Mouse (Mus musculus) kidney, postnatal 25 days (tissue): Measurements from ENCODE around the gene Dip2c.

ENCODE experiments used
- DNase-seq, 2 experiments: peaks; one replicate each; pipeline ENCODE4 v3.0.0; 2021; ENCODE audit warnings: mixed read lengths in 2 of 2

Dip2c gene

DNA sequence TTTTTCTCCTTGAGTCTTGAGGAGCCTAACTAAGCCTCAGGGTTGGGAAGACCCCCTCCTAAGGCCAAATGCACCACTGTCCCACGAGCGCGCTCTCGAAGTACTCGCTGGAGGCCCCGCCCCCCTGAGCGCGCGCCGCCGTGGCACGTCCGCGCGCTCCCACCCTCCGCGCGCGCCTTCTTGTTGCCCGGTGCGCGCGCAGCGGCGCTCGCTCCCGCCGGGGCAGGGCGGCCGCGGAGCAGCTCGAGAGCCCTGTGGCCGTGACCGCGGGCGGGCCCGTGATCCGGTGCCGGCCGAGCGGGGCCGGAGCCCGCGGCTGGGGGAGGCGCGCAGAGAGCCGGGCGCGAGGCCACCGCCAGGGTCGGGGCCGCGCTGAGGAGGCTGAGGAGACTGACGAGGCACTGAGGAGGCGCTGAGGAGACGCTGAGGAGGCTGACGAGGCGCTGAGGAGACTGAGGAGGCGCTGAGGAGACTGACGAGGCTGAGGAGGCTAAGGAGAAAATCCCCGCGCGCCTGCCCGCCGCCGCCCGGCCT, at the start of gene Dip2c:
Dip2c (plus strand) TSS at position 207 of the 534 bp plus-strand sequence.
- peak; percentile 93 to 96 for DNase-seq

DNA sequence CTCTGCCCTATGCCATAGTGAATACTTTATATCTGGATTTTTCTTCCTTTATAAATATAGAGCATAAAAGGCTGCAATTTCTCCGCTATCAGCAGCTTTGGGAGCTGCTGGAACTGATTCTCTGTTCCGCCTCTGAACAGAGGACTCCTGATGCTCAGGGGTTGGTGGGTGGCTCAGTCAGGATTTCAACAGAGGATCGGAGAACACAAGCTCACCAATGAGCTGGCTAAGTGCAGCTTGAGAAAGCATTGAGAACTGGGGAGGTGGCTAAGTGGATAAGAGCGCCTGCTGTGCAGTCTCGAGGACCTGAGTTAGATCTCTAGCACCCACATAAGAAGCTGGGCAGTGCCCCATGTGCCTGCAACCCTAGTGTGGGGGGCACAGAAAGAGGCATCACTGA, 49.2 kb upstream of the Dip2c start:
- no peak for DNase-seq

DNA sequence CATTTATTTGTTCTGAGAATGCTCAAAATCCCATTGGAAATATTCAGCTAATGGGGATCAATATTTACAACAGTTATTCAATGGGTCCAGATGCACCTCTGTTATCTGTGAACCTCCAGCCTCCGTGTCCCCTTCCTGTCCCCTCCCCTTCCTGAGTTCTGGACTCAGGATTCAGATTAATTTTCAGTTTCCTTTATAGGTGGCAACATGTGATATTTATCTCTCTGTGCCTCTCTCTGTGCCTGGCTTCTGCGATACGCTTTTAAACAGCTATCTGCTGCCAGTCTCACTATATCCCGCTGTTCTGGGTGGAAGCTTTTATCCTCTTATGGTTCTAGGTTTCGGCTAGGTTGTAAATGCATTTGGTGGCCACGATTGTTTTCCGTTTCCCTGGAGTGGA, 38.8 kb upstream of the Dip2c start:
- no peak for DNase-seq

DNA sequence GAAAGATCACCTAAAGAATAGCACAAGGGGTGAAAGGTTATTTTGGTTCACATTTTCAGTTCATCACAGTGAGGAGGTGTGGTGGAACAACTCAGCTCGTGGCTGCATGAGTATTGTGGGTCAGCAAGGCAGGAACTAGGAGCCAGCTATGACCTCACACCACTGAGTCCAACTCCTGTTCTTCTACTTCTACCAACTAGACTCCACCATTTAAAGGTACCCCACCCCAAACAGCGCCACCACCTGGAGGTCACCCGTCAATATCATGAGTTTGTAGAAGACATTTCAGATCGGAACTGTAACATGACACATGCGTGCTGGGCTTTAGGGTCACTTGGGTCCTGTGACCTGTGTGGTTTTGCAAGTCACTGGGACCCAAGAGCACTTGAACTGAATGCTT, 37.2 kb upstream of the Dip2c start:
- no peak for DNase-seq

DNA sequence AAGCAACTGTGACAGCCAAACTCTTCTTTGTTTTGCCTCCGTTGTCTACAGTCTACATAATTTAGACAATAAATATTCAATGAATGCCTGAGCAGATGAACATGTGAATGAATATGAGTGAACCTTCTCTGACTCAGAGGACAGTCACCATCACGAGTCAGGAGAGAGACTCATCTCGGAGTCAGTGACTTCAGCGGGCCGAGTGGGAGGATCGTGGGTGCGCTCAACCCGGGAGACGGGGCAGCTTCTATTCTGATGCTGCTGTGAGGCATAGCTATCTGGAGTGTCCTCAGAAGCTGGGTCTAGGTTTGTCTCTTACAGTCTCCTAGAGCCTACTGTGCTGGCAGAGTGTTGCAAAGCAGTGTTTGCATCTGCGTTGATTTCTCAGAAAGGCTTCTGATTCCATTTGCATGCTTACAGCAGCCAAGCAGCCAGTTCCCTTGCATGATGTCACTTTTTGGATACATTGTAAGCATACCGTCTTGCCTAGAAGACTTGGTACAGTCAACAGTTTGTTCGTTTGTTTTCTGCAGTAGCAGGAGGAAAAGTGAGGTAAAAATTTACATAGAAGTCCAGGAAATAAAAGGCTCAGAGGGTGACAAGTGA, 36.6 kb upstream of the Dip2c start:
- no peak for DNase-seq

DNA sequence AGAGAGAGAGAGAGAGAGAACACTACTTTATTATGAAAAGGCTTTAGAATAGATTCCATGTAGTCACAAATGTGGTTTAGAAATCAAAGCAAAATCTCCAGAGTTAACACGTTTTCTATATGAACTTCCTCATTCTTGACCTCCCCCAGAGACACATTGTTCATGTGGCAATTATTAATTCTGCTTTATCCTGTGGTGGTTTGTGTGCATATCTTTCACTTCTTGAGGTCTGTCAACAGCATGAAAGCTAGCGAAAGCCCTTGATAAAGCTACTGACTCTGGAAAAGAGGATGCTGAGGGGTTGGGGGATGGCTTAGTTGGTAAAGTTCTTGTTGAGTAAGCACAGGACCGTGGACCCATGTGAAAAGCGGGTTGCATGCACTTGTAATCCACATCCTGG, 14.6 kb upstream of the Dip2c start:
- no peak for DNase-seq

DNA sequence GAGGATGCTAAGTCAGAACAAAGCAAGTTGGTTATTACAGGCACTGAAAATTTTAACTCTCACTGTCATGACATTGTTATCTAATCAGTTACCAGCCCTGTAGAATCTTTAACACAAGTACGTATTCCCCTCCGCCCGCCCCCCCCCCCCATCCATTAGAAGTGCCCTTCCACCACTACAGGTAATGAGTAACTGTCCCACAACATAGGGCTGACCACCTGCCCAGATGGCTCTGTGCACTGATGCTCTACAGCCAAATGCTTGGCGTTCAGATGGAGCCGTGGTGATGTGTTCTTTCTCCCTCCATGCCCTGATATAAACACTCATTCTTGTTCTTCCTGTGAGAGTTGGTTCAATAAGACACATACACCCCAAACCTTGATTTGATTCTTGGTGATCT, 10.8 kb upstream of the Dip2c start:
- no peak for DNase-seq

DNA sequence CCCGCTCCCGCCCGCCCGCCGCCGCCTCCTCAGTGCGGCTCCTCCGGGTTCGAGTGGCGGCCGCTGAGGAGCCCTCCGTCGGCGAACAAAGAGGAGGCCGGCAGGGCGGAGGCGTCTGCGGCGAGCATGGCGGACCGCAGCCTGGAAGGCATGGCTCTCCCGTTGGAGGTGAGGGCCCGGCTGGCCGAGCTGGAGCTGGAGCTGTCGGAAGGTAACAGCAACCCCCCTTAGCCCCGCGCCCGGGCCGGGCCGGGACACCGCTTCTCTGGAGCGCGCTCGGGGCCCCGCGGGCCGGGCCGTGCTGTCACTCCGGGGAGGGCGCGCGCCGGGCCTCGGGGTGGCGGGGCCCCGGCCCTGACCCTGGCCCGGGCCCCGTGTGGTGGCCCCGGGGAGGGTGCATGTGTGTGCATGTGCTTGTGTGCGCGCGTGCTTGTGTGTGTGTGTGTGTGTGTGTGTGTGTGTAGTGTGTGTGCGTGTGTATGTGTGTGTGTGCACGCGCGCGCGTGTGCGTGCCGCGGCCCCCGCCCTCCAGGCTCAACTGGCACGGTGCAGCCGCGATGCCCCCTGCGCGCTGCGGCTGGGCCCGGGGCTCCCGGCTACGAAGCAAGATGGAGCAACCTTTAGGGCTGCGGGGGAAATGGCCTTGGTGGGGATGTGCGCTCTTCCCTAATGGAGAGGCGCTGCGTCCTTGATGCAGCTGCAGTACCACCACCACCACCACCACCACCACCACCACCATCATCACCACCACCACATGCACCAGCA, 710 bp downstream of the Dip2c start:
- peak; percentile 48 to 73 for DNase-seq

DNA sequence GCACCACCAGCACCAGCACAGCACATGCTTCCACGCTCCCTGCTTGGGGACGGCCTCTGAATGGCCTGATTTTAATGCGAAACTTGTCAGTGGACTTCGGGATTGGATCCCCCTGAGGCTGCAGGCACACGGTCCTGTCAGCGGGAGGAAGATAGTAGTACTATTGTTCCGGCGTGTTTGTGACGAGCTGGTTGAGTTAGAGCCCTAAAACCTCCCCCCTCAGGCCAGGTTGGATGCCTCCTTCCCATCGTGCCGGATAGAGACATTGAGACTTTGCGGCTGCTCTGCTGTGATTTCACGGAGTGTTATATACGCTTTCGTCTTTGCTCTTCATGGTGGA, 1.3 kb downstream of the Dip2c start:
- DNase-seq = peak; percentile 3 to 39

DNA sequence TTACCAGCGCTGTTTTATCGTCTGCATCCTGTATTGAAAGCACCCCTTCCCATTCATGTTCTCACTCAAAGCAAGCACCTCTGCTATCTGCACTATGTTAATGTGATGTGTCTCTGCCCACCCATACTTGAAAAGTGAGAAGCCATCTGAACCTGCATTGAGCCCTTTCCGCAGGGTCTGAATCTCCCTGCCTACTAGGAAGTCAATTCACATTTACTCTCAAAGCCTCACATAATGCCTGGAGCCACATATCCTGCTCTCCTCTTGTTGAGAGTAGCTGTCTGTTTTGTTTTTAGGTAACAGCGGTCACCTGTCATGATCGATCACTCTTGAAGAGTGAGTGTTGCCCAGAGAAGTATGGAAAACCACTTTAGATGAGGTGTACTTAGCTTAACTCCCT, 2.3 kb downstream of the Dip2c start:
- DNase-seq = no peak

DNA sequence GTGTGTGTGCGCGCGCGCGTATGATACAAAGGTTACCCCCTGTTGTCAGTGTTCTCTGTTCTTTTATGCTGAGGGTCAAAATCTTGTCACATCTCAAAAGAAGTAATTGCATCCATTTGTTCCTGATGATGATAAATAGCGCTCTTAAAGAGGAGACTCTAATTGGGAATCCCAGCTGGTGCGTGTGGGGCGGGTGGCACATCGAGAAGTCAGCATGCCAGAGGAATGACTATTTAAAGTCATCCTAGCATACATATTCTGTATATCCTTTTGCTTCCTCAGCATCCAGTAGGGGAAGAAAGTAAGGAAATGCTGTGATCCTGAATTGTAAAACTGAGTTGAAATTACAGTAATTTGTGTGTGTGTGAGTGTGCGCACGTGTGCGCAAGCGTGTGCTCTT, 6.7 kb downstream of the Dip2c start:
- DNase-seq = no peak

DNA sequence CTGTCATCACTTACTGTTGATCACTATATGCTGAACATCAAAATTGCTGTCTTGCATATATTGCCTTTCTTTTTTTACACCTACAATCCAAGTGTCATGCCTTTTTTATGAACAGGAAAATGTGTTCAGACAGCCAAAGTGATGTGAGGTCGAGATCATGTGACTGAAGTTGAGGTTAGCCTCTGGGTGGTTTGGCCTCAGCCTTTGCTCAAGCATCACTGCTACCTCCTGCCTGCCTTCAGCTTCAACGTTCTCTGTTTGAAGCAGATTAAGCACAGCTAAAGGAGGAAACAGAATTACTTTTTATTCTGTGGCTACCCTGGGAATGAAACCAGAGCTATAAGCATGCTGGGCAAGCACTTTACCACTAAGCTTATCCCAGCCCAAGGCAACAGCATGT, 13.6 kb downstream of the Dip2c start:
- no peak for DNase-seq

DNA sequence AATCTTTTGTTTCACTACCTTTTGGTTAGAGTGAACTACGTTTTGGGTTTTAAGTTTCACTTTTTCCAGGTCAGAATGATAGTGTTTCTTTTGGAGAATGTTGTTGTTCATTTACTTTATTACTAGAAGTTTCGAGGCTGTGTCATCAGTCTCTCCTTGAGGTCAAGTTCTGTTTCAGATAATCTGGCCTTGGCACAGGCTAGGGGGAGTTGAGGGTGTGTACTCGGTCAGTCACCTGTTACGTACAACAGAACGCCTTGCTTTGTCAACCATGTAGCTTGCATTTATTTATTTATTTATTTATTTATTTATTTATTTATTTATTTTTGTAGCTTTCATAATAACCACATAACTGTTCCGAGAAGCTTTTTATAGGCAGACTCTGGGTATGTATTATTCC, 20.0 kb downstream of the Dip2c start:
- no peak for DNase-seq

DNA sequence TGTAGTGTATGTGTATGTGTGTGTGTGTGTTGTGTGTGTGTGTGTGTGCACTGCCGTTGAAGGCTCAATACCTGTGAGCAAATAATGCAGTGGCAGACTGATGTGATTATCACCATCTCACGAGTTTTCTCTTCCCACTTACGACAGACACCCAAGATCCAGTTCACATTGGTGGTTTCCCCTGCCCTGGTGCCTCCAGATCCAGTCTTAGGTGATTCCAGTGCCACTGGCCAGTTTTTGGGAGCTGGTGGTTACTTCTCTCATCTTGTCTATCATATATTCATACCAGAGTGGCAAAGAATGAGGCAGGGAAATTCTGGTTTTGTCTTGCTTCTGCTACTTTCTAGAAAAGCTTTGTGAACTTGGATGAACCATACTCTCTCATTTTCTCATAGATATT, 20.9 kb downstream of the Dip2c start:
- no peak for DNase-seq

DNA sequence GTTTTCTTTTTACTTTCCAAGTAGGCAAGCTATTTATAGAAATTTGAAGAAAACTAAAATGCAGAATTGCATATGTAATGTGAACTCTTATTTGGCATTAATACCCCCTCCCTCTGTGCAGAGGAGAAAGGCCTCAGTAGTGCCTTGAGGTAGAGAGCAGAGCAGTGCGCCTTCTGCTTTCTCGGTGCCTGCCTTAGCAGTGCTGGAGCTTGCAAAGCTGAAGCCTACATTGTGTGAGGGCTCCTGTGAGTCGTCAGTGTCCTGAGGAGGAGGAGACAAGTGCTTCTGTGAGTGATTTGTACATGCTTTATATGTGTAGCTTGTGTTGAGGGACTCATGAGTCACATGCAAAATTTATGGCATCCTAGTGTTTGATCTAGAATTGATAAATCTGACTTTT, 21.4 kb downstream of the Dip2c start:
- DNase-seq = no peak

DNA sequence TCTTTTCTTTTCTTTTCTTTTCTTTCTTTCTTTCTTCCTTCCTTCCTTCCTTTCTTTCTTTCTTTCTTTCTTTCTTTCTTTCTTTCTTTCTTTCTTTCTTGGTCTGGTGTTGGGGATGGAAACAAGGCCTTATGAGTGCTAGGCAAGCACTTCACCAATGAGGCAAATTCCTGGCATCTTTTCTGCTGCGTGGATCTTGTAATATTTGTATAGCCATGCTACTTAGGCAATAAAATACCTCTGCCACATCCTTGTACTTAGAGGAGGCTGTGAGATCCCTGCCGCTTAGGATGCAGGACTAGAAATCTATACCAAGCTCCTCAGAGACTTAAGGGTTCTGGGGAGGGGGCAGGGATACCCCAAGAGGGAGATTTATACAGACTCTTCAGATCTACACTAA, 23.3 kb downstream of the Dip2c start:
- no peak for DNase-seq

DNA sequence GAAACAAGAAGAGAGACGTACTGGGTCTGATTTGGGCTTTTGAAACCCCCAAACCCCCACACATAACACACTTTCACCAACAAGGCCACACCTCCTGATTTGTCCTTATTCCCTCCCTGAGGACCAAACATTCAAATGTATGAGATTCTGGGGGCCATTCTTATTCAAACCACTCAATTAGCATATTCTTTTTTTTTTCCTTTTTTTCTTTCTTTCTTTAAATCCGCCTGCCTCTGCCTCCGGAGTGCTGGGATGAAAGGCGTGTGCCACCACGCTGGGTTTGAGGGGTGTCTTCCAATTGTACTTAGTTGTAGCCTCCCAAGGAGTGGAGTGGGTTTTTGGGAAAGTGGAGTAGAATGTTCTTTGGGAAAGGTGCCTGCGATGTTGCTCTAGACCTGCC, 32.5 kb downstream of the Dip2c start:
- DNase-seq = no peak

DNA sequence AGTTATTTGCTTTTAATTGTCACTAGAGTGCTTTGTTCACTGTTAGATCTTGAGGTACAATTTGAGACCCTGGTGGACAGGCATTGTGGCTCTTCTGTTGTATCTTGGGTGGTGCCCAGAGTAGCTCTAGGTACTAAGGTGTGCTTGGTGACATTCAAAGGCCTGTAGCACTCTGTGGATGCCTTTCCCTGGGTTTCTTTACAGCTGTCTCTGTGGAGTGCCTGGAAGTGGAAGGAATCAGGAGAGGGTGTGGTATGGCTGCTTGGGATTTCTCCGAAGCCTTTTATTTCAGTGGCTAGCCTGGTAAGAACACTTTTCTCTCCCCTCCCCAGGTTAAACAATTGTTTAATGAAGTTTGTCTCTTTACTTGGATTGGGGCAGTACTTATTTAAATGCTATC, 34.5 kb downstream of the Dip2c start:
- no peak for DNase-seq

DNA sequence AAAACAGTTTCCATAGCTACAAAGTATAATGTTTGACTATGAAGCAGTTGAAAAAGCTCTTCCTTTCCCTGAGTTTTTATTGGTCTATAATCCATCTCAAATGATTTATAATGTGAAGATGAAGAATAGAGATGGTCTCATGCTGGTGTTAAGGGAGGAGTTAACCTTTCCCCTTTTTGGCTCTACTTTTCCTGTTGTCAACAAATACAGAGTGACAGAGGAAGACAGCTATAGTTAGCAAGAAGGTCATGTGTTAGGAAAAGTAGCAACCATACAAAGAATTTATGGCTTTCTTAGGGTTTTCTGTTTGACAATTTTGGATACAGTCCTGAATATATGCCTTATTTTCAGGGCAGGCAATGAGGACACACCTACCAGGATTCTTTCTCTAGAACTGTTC, 36.6 kb downstream of the Dip2c start:
- no peak for DNase-seq

DNA sequence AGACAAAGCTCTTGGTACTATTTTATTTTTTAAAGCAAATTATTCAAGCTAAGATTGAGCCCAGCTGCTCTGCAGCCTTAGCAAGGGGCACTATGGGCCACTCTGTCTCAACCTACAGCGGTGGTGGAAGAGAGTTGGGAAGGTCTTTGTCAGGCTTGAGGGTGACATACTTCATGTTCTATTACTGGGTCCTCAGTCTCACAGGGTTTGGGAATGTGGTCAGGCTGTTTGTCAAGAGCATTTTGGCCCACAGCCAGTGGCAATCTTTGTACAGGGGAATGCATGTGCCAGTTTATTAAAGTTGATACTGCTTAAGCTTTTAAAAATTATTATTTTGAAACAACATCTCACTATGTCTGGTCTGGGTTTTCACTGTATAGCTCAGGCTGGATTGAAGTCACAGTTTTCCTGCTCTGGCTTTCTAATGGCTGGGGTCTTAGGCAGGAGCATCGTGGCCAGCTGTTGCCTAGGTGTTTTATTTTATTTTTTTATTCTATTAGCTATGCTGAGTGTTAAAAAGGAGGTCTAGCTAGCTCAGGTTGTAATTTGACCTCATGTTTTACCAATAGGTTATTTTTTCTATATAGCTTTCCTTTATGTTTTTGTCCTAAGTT, 37.9 kb downstream of the Dip2c start:
- DNase-seq = peak; percentile 65 to 66

DNA sequence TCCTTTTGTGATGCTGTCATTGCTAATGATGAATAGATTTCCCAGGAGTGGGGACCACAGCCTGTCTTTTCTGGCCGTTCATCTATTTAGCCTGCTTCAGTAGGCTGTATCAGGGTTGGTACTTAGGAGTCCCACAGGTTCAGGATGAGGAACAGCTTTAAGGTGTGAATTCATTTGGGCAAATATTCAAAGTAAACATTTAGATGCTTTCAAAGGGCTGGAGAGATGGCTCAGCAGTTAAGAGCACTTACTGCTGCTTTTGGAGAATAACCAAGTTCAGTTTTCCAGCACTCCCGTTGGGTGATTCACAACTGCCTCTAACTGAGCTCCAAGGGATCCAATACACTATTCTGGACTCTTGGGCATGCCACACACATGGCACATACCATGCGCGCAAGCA, 38.4 kb downstream of the Dip2c start:
- DNase-seq = no peak

DNA sequence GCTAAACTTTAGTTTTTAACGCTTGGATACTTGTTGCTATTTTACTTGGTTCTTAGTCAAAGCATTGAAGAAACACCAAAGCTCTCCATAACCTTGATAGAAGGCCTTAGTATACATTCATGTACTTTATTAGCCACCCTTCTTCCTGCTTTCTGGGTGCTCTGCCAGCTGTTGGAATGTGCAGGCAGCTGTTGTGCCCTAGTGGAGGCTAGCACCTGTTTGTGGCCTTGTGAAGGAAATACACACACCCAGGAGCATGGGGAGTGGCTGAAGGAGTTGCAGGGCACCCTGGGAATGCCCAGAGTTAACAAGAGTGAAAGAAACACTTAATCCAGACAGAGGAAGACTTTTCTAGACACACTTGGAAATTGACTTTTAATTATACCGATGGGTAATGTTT, 43.4 kb downstream of the Dip2c start:
- DNase-seq = no peak

DNA sequence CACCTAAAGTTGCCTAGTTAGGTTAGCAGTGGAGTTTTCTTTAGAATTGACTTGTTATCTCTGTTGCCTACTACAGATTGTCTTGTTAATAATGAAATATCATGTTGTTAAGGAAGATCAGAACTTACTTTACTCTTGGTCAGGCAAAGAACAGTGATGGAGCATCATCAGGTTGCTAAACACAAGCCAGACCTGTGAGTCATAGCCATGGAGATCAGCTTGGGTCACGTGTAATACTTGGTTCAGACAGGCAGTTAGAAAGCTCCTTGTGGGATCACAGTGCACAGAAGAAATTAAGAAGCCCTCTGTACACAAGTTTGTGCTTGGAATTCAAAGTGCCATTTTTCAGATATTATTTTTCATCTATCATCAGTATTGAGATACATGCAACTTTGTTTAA, 48.9 kb downstream of the Dip2c start:
- no peak for DNase-seq

DNA sequence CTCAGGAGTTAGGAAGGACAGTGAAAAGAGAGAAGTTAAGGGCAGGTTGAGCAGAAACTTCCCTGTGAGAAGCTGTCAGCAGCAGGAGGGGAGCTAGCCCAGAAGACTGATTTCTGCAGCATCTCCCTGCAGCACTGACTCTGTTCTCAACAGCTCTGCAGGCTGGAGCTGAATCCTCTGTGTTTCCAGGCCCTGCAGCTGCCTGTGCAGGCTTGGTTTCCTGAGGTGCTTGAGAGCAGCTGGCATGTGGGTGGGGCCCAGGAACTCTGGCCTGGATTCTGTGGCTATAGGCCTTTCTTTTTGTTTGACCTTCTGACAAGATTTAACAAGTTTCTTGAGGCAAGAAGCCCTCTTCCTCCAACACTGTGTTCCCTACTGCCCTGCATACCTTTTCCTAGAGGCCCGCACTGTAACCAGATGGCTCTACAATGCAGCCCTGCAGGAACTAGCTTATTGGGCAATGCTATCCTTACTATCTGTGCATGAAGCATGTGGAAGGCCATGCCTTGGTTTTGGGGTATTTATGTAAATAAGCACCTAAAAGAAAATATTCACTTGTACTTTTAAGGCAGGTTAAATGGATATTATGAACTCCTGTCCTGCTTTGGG, 53.1 kb downstream of the Dip2c start:
- peak; percentile 14 to 36 for DNase-seq
